Mouse (Mus musculus) frontal cortex, postnatal 10 days (tissue): ENCODE data around the gene Tpm4.

Source experiments
- DNase-seq, 2 experiments: peaks; one replicate each; pipeline ENCODE4 v3.0.0; 2022; ENCODE audit warnings: low spot score in 2 of 2, mixed read lengths in 1 of 2

Tpm4 gene

DNA sequence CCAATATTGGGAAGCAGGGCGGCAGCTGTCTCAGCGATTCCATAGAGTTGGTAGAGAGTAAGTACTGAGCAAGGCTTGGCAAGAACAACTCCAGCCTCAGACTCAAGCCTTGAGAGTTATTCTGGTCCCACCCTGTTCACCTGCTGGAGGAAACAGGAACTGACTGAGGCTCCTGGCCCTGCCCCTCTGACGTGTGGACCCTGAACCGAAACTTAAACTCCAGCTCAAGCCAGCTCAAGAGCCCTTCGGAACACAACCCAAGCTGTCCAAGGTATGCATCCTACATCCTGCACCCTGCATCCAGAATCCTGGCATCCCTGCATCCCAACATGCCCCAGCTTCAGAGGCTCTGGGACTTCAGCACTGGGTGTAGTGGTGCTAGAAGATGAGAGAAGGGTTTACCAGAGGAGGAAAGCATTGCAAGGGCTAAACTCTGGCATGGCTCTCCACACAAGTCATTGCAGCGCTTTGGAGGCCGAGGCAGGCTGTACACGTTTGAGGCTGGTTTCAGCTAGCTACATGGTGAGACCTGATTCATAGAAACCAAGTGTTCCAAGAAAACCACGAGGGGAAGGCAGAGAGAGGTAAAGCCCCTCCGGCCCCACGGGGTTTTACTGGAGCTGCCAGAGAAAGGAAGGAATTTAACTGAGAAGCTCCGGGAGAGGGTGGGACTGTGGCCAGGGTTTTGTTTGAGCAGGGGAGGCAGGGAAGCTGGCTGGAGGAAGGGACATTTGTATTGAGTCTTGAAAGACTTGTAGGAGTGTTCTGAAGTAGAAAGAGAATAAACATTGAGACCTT lies 54.8 kb downstream of the Tpm4 start, which contains the start of gene Hsh2d:
Hsh2d (plus strand) TSS at position 222 of the 798 bp plus-strand sequence.
- no peak for DNase-seq

- no peak for DNase-seq
Observed at GRCm38 (mm10) chr8:72190215-72190539, 55.4 kb downstream of the Tpm4 start.

- no peak for DNase-seq
Observed at GRCm38 (mm10) chr8:72192065-72192464, 57.3 kb downstream of the Tpm4 start.

- no peak for DNase-seq
Observed at GRCm38 (mm10) chr8:72197997-72198396, 63.2 kb downstream of the Tpm4 start.
